Mouse (Mus musculus) MEL (cell line): ENCODE data around the gene Gda. TPM values are rescaled to one million over a fixed set of nuclear protein-coding genes. Genes with fewer than 3 reads are reported as not detected.

ENCODE experiments used
- DNase-seq: peaks from one replicate; pipeline ENCODE4 v3.0.0; 2011; ENCODE audit warnings: low read depth, low spot score
- H3K27ac ChIP-seq: 2 replicates; pipeline ENCODE4 v1.5.1; 2012; ENCODE audit warnings: low read depth, mild to moderate bottlenecking, control low read depth, low read length, moderate library complexity; ENCODE audit not compliant: control insufficient read depth
- H3K27me3 ChIP-seq, 2 experiments: fragments of 150-350 bp in 1 of 2; sonication (generic) in 1 of 2; 2 replicates each; pipeline ENCODE4 v1.6.1; 2012; ENCODE audit warnings: low read length in 2 of 2, mild to moderate bottlenecking in 2 of 2, improper control_type of control experiment in 1 of 2, moderate library complexity in 1 of 2; ENCODE audit not compliant: insufficient read depth in 2 of 2, control insufficient read depth in 1 of 2
- H3K36me3 ChIP-seq, 2 experiments: 2 replicates each; pipeline ENCODE4 v1.6.1; 2012 to 2014; ENCODE audit warnings: low read length in 2 of 2, improper control_type of control experiment in 1 of 2, inconsistent platforms in 1 of 2, mild to moderate bottlenecking in 1 of 2; ENCODE audit not compliant: insufficient read depth in 2 of 2, control insufficient read depth in 1 of 2
- H3K4me1 ChIP-seq, 2 experiments: fragments of 150-350 bp in 1 of 2; sonication (generic) in 1 of 2; 2 replicates each; pipeline ENCODE4 v1.6.1; 2012; ENCODE audit warnings: low read length in 2 of 2, improper control_type of control experiment in 1 of 2, mild to moderate bottlenecking in 1 of 2; ENCODE audit not compliant: insufficient read depth in 2 of 2, control insufficient read depth in 1 of 2
- H3K4me3 ChIP-seq, 2 experiments: fragments of 150-350 bp in 1 of 2; sonication (generic) in 1 of 2; 2 replicates each; pipeline ENCODE4 v1.5.1; 2012; ENCODE audit warnings: low read depth in 2 of 2, low read length in 2 of 2, mild to moderate bottlenecking in 2 of 2, moderate library complexity in 2 of 2, control low read depth in 1 of 2, improper control_type of control experiment in 1 of 2; ENCODE audit not compliant: control insufficient read depth in 1 of 2, insufficient read depth in 1 of 2
- H3K79me2 ChIP-seq: 2 replicates; pipeline ENCODE4 v1.6.1; 2012; ENCODE audit warnings: mild to moderate bottlenecking, low read length, moderate library complexity; ENCODE audit not compliant: control insufficient read depth, poor library complexity, insufficient read depth
- H3K9ac ChIP-seq: 2 replicates; pipeline ENCODE4 v1.6.1; 2012; ENCODE audit warnings: low read depth, mild to moderate bottlenecking, control low read depth, low read length, moderate library complexity; ENCODE audit not compliant: control insufficient read depth, poor library complexity, severe bottlenecking
- H3K9me3 ChIP-seq: fragments of 150-350 bp; sonication (generic); replicated peaks from 2 replicates; pipeline ENCODE4 v1.6.1; 2012; ENCODE audit warnings: mild to moderate bottlenecking, low read length, improper control_type of control experiment, moderate library complexity; ENCODE audit not compliant: insufficient read depth
- BHLHE40 ChIP-seq: IDR thresholded peaks from 2 replicates; pipeline ENCODE4 v1.6.1; 2012; ENCODE audit warnings: low read depth, mild to moderate bottlenecking, inconsistent platforms, low read length, improper control_type of control experiment, borderline replicate concordance
- CTCF ChIP-seq, 3 experiments: IDR thresholded peaks in 2 of 3; conservative IDR thresholded peaks in 1 of 3; 2 replicates each; pipeline ENCODE4 v1.5.1; 2011 to 2012; ENCODE audit warnings: low read length in 3 of 3, low read depth in 2 of 3, mild to moderate bottlenecking in 2 of 3, improper control_type of control experiment in 1 of 3, inconsistent platforms in 1 of 3, mixed read lengths in 1 of 3, moderate library complexity in 1 of 3; ENCODE audit not compliant: control insufficient read depth in 1 of 3, insufficient read depth in 1 of 3, poor library complexity in 1 of 3, severe bottlenecking in 1 of 3
- E2F4 ChIP-seq: IDR thresholded peaks from 2 replicates; pipeline ENCODE4 v1.6.1; 2011; ENCODE audit warnings: low read depth, low read length, improper control_type of control experiment, borderline replicate concordance
- ELF1 ChIP-seq: IDR thresholded peaks from 2 replicates; pipeline ENCODE4 v1.6.1; 2014; ENCODE audit warnings: low read depth, mild to moderate bottlenecking, inconsistent platforms, low read length, improper control_type of control experiment, moderate library complexity
- EP300 ChIP-seq, 2 experiments: IDR thresholded peaks; 2 replicates each; pipeline ENCODE4 v1.6.1; 2011; ENCODE audit warnings: improper control_type of control experiment in 2 of 2, low read length in 2 of 2, low read depth in 1 of 2, mild to moderate bottlenecking in 1 of 2
- ETS1 ChIP-seq: IDR thresholded peaks from 2 replicates; pipeline ENCODE4 v1.6.1; 2012; ENCODE audit warnings: low read depth, mild to moderate bottlenecking, inconsistent platforms, low read length, improper control_type of control experiment, moderate library complexity
- GABPA ChIP-seq: IDR thresholded peaks from 2 replicates; pipeline ENCODE4 v1.6.1; 2012; ENCODE audit warnings: low read depth, mild to moderate bottlenecking, inconsistent platforms, low read length, improper control_type of control experiment, moderate library complexity
- GATA1 ChIP-seq: IDR thresholded peaks from 2 replicates; pipeline ENCODE4 v1.6.1; 2011; ENCODE audit warnings: low read depth, low read length, improper control_type of control experiment
- JUND ChIP-seq: IDR thresholded peaks from 2 replicates; pipeline ENCODE4 v1.6.1; 2011; ENCODE audit warnings: low read depth, mild to moderate bottlenecking, improper control_type of control experiment, low read length
- MAFK ChIP-seq: IDR thresholded peaks from 2 replicates; pipeline ENCODE4 v1.6.1; 2011; ENCODE audit warnings: low read depth, mild to moderate bottlenecking, low read length, improper control_type of control experiment, borderline replicate concordance
- MEF2A ChIP-seq: IDR thresholded peaks from 2 replicates; pipeline ENCODE4 v1.6.1; 2014; ENCODE audit warnings: low read depth, mild to moderate bottlenecking, inconsistent platforms, low read length, improper control_type of control experiment; ENCODE audit not compliant: poor library complexity, insufficient replicate concordance, severe bottlenecking; ENCODE audit errors: extremely low read depth
- MYC ChIP-seq: IDR thresholded peaks from 2 replicates; pipeline ENCODE4 v1.6.1; 2011; ENCODE audit warnings: low read depth, mild to moderate bottlenecking, low read length, improper control_type of control experiment, moderate library complexity
- NELFE ChIP-seq: IDR thresholded peaks from 2 replicates; pipeline ENCODE4 v1.6.1; 2011; ENCODE audit warnings: low read depth, low read length, improper control_type of control experiment
- POLR2A ChIP-seq, 2 experiments: IDR thresholded peaks; 2 replicates each; pipeline ENCODE4 v1.6.1; 2011 to 2012; ENCODE audit warnings: low read length in 2 of 2, mild to moderate bottlenecking in 2 of 2, control low read depth in 1 of 2, improper control_type of control experiment in 1 of 2, low read depth in 1 of 2, moderate library complexity in 1 of 2; ENCODE audit not compliant: control insufficient read depth in 1 of 2, insufficient read depth in 1 of 2, poor library complexity in 1 of 2
- POLR2AphosphoS5 ChIP-seq: IDR thresholded peaks from 2 replicates; pipeline ENCODE4 v1.6.1; 2012; ENCODE audit warnings: low read depth, borderline replicate concordance, mild to moderate bottlenecking, inconsistent platforms, low read length, moderate library complexity, mixed read lengths
- RAD21 ChIP-seq: IDR thresholded peaks from 2 replicates; pipeline ENCODE4 v1.6.1; 2011; ENCODE audit warnings: mild to moderate bottlenecking, low read depth, low read length, improper control_type of control experiment
- RCOR1 ChIP-seq: IDR thresholded peaks from 2 replicates; pipeline ENCODE4 v1.6.1; 2012; ENCODE audit warnings: low read depth, mild to moderate bottlenecking, inconsistent platforms, low read length, improper control_type of control experiment
- TAL1 ChIP-seq: IDR thresholded peaks from 2 replicates; pipeline ENCODE4 v1.6.1; 2012; ENCODE audit warnings: mild to moderate bottlenecking, inconsistent platforms, low read length, moderate library complexity, mixed read lengths
- TBP ChIP-seq: IDR thresholded peaks from 2 replicates; pipeline ENCODE4 v1.8.0; 2011; ENCODE audit warnings: low read depth, low read length, improper control_type of control experiment
- USF1 ChIP-seq: IDR thresholded peaks from 2 replicates; pipeline ENCODE4 v1.6.1; 2014; ENCODE audit warnings: low read depth, mild to moderate bottlenecking, inconsistent platforms, low read length, improper control_type of control experiment, moderate library complexity
- USF2 ChIP-seq, 2 experiments: IDR thresholded peaks; 2 replicates each; pipeline ENCODE4 v1.6.1; 2011 to 2012; ENCODE audit warnings: improper control_type of control experiment in 2 of 2, low read length in 2 of 2, borderline replicate concordance in 1 of 2, inconsistent platforms in 1 of 2, low read depth in 1 of 2, mild to moderate bottlenecking in 1 of 2; ENCODE audit not compliant: insufficient read depth in 1 of 2
- ZC3H11A ChIP-seq: IDR thresholded peaks from 2 replicates; pipeline ENCODE4 v1.6.1; 2012; ENCODE audit warnings: low read depth, mild to moderate bottlenecking, inconsistent platforms, low read length, improper control_type of control experiment
- ZKSCAN1 ChIP-seq: IDR thresholded peaks from 2 replicates; pipeline ENCODE4 v1.6.1; 2012; ENCODE audit warnings: low read depth, mild to moderate bottlenecking, inconsistent platforms, low read length, improper control_type of control experiment, moderate library complexity
- ZMIZ1 ChIP-seq: IDR thresholded peaks from 2 replicates; pipeline ENCODE4 v1.6.1; 2012; ENCODE audit warnings: low read depth, mild to moderate bottlenecking, inconsistent platforms, low read length, improper control_type of control experiment, moderate library complexity
- ZNF384 ChIP-seq: IDR thresholded peaks from 2 replicates; pipeline ENCODE4 v1.6.1; 2012; ENCODE audit warnings: low read depth, mild to moderate bottlenecking, inconsistent platforms, low read length, improper control_type of control experiment
- polyA plus RNA-seq, 2 experiments: library from polyadenylated mRNA; stranded (reverse) in 1 of 2; unstranded in 1 of 2; fragments of >175 nt in 1 of 2; fragments of >200 nt in 1 of 2; gene quantifications; 2 replicates each; pipeline versions ENCODE4 v1.2.1 to v1.2.4; 2012; ENCODE audit warnings: low replicate concordance in 2 of 2, low read depth in 1 of 2; ENCODE audit not compliant: insufficient read length in 2 of 2, insufficient read depth in 1 of 2, missing spikeins in 1 of 2
- total RNA-seq: library from RNA; depleted of rRNA; stranded (reverse); fragments of 300-350 nt; gene quantifications from 2 replicates; pipeline ENCODE4 v1.2.3, GENCODE M21; 2012

The Gda gene
- total and polyA plus RNA-seq, 3 experiments = 0.38 to 2.9 TPM; not detected in 1

DNA sequence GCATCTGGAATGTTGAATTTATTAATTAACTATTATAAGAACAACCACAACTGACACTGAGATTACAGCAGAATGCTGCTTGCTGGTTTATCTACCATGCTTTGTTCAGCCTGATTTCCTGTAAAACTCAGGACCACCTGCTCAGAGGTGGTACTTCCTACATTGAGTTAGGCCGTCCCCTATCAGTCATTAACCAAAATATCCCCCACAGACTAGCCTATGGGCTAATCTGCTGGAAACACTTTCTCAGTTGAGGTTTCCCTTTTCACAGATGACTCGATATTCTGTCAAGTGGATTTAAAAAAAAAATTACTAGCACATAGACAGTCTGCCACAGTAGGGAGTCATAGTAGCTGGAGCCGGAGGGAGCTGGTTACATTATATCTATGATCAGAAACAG is 31.5 kb downstream of the Gda start (continued):
- peak; percentile 83 for TF ChIP-seq GATA1
- TF ChIP-seq ZKSCAN1 = no peak
- peak; percentile 79 to 91 for TF ChIP-seq EP300 (IDR thresholded peaks at IDR 0.05; ENCODE audit: low read depth in 1 of 2, low read length in 2 of 2)
- TF ChIP-seq CTCF (IDR thresholded peaks at IDR 0.05 in 2 of 3, conservative IDR thresholded peaks at IDR 0.05 in 1 of 3; ENCODE audit: control insufficient read depth in 1 of 3, insufficient read depth in 1 of 3, low read depth in 2 of 3, low read length in 3 of 3, poor library complexity in 1 of 3, severe bottlenecking in 1 of 3) = no peak
- peak; percentile 60; the same call in 1 of the 2 replicates for TF ChIP-seq MYC
- TF ChIP-seq NELFE = no peak
- TF ChIP-seq TBP = no peak
- no peak for TF ChIP-seq RAD21
- no peak for TF ChIP-seq ZC3H11A

DNA sequence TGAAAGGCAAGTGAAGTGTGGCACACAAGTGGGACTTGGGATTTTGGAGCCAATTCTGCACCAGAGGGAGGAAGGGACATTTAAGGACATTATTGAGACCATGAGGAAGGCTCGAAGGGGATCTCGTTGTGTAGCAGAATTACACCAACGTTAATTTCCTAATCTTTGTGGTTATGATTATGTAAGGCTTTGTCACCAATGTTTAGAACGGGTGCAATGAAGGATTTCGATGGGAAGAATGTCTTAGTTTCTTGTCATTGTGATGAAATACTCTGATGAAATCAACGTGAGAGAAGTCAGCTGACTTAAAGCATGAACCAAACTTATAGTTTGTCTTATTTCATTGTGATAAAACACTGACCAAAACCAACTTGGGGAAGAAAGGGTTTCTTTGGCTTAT is 32.4 kb downstream of the Gda start:
- Histone ChIP-seq H3K9me3 (no peaks in the 10 kb centered on the region), H3K36me3 (peaks cover 0 to 47% of the 10 kb centered on the region in 2 experiments; a peak in 2 of 4 replicates), H3K4me3 (no peak overlapping the region), H3K9ac (peak overlapping the region; percentile 36; the same call in 1 of the 2 replicates), H3K4me1 (peaks cover 30 to 45% of the 10 kb centered on the region in 2 experiments), H3K79me2 (no peaks in the 10 kb centered on the region), H3K27me3 (no peaks in the 10 kb centered on the region), H3K27ac (peak overlapping the region; percentile 53)
- DNase-seq = no peak
- TF ChIP-seq BHLHE40 (no peak), GABPA (no peak), EP300 (IDR thresholded peaks at IDR 0.05; ENCODE audit: low read depth in 1 of 2, low read length in 2 of 2) (peak in 1 of 2 experiments; percentile 47; a peak in 1 of 4 replicates), POLR2A (IDR thresholded peaks at IDR 0.05; ENCODE audit: control insufficient read depth in 1 of 2, insufficient read depth in 1 of 2, low read depth in 1 of 2, low read length in 2 of 2, poor library complexity in 1 of 2) (no peak), USF1 (peak; percentile 41; the same call in 1 of the 2 replicates), ZMIZ1 (no peak), USF2 (IDR thresholded peaks at IDR 0.05; ENCODE audit: borderline replicate concordance in 1 of 2, insufficient read depth in 1 of 2, low read depth in 1 of 2, low read length in 2 of 2) (no peak), MAFK (no peak), RAD21 (no peak), E2F4 (no peak), TAL1 (no peak), ZNF384 (no peak), ETS1 (peak; percentile 43; the same call in 1 of the 2 replicates), RCOR1 (no peak), ZC3H11A (no peak), JUND (no peak), MEF2A (no peak), ELF1 (no peak), POLR2AphosphoS5 (no peak)
